Mouse (Mus musculus) midbrain, embryonic 11.5 days (tissue): ENCODE data around the gene Kcns1. TPM values are rescaled to one million over a fixed set of nuclear protein-coding genes. Genes with fewer than 3 reads are reported as not detected.

Source experiments
- ATAC-seq: fragments of 200-750 bp; cut with Nextera tagmentation; 2 replicates; pipeline ENCODE4 v1.8.0; 2017; ENCODE audit warnings: moderate TSS enrichment, moderate library complexity; ENCODE audit not compliant: low FRiP score
- DNase-seq: peaks from one replicate; pipeline ENCODE4 v3.0.0; 2015; ENCODE audit warnings: low spot score; ENCODE audit errors: missing footprints
- H3K27ac ChIP-seq: fragments of 300-500 bp; sonication (generic); 2 replicates; pipeline ENCODE4 v1.5.1; 2014; ENCODE audit warnings: low read depth, low read length
- H3K27me3 ChIP-seq: fragments of 300-500 bp; sonication (generic); 2 replicates; pipeline ENCODE4 v1.6.1; 2014; ENCODE audit warnings: mild to moderate bottlenecking, low read length, moderate library complexity, mixed read lengths; ENCODE audit not compliant: control insufficient read depth, insufficient read depth
- H3K36me3 ChIP-seq: fragments of 300-500 bp; sonication (generic); 2 replicates; pipeline ENCODE4 v1.6.1; 2014; ENCODE audit warnings: mild to moderate bottlenecking, low read length, moderate library complexity, mixed read lengths; ENCODE audit not compliant: control insufficient read depth, insufficient read depth
- H3K4me1 ChIP-seq: fragments of 300-500 bp; sonication (generic); 2 replicates; pipeline ENCODE4 v1.6.1; 2014; ENCODE audit warnings: low read length; ENCODE audit not compliant: control insufficient read depth, insufficient read depth
- H3K4me2 ChIP-seq: fragments of 300-500 bp; sonication (generic); 2 replicates; pipeline ENCODE4 v1.6.1; 2014; ENCODE audit warnings: mild to moderate bottlenecking, moderate library complexity
- H3K4me3 ChIP-seq: fragments of 300-500 bp; sonication (generic); 2 replicates; pipeline ENCODE4 v1.5.1; 2014; ENCODE audit warnings: low read depth, low read length
- H3K9ac ChIP-seq: fragments of 300-500 bp; sonication (generic); 2 replicates; pipeline ENCODE4 v1.6.1; 2014; ENCODE audit warnings: low read length
- H3K9me3 ChIP-seq: fragments of 300-500 bp; sonication (generic); 2 replicates; pipeline ENCODE4 v1.6.1; 2016; ENCODE audit warnings: low read length; ENCODE audit not compliant: control insufficient read depth
- WGBS: fragments of 180-500 bp; shearing (Covaris S2); extraction: QIAGEN DNeasy Blood & Tissue Kit; methylation state at CpG from one replicate; pipeline ENCODE4 v1.1.7; 2014; 5-methylcytosine and 5-hydroxymethylcytosine counted together
- polyA plus RNA-seq: library from polyadenylated mRNA; unstranded; fragments of >200 nt; fragmentation: Nextera tagmentation; extraction: Ambion mirVana; gene quantifications from 2 replicates; pipeline ENCODE4 v1.2.1, GENCODE M21; 2014

Gene Kcns1
- polyA plus RNA-seq, 1 experiment from 2014 or later: 0.07 TPM

- Histone ChIP-seq H3K36me3 (0 out of 2 replicates have a peak, but pooled peaks cover 3% of the 10 kb centered on the region), H3K9me3 (no peaks in the 10 kb centered on the region), H3K9ac (no peak overlapping the region), H3K4me2 (no peak overlapping the region), H3K4me3 (no peak overlapping the region), H3K4me1 (no peaks in the 10 kb centered on the region), H3K27ac (no peak overlapping the region), H3K27me3 (no peaks in the 10 kb centered on the region)
- WGBS: 96% methylated on average over 6 of the region's 6 CpGs
- DNase-seq (no peak), ATAC-seq (no peak)
Observed at GRCm38 (mm10) chr2:164119503-164119902, 51.4 kb downstream of the Kcns1 start.

- H3K9me3 ChIP-seq: no peaks in the 10 kb centered on the region
- no peak overlapping the region for H3K4me3 ChIP-seq
- 90% methylated on average over 10 of the region's 10 CpGs for WGBS
- no peak overlapping the region for H3K4me2 ChIP-seq
- H3K36me3 ChIP-seq: 0 out of 2 replicates have a peak, but pooled peaks cover 3% of the 10 kb centered on the region
- no peak for ATAC-seq
- H3K9ac ChIP-seq: no peak overlapping the region
- no peak for DNase-seq
- no peak overlapping the region for H3K27ac ChIP-seq
- no peaks in the 10 kb centered on the region for H3K27me3 ChIP-seq
- no peaks in the 10 kb centered on the region for H3K4me1 ChIP-seq
Observed at GRCm38 (mm10) chr2:164115531-164115930, 55.4 kb downstream of the Kcns1 start.

- no peaks in the 10 kb centered on the region for H3K27me3 ChIP-seq
- no peak overlapping the region for H3K4me2 ChIP-seq
- ATAC-seq (no peak), DNase-seq (no peak)
- 91% methylated on average over 6 of the region's 6 CpGs for WGBS
- no peak overlapping the region for H3K4me3 ChIP-seq
- 0 out of 2 replicates have a peak, but pooled peaks cover 3% of the 10 kb centered on the region for H3K36me3 ChIP-seq
- H3K27ac ChIP-seq: no peak overlapping the region
- H3K4me1 ChIP-seq: no peaks in the 10 kb centered on the region
- no peaks in the 10 kb centered on the region for H3K9me3 ChIP-seq
- no peak overlapping the region for H3K9ac ChIP-seq
Observed at GRCm38 (mm10) chr2:164114051-164114450, 56.9 kb downstream of the Kcns1 start.

Other genes starting within 250 kb of the Kcns1 start
- gene Ywhab, start 176.2 kb downstream of the Kcns1 start, polyA plus RNA-seq: 352 and 354 TPM in 2 replicates
- gene Pabpc1l, start 145.7 kb downstream of the Kcns1 start, polyA plus RNA-seq: 0.51 and 1.1 TPM in 2 replicates
- gene Stk4, start 100.8 kb downstream of the Kcns1 start, polyA plus RNA-seq: 33.2 and 36.7 TPM in 2 replicates
- gene Tomm34, start 99.9 kb downstream of the Kcns1 start, polyA plus RNA-seq: 48.2 and 50.0 TPM in 2 replicates
- not detected in 2 replicates for gene Wfdc5, start 11.6 kb upstream of the Kcns1 start, polyA plus RNA-seq
- not detected in 2 replicates for gene Wfdc12, start 19.5 kb upstream of the Kcns1 start, polyA plus RNA-seq
- gene Wfdc15a, start 29.0 kb upstream of the Kcns1 start, polyA plus RNA-seq: not detected in 2 replicates
- not detected in 2 replicates for gene Wfdc15b, start 50.5 kb upstream of the Kcns1 start, polyA plus RNA-seq
- gene Svs2, start 67.4 kb upstream of the Kcns1 start, polyA plus RNA-seq: not detected in 2 replicates
- not detected in 2 replicates for gene Svs3b, start 85.5 kb upstream of the Kcns1 start, polyA plus RNA-seq
- not detected in 2 replicates for gene Svs4, start 107.3 kb upstream of the Kcns1 start, polyA plus RNA-seq
- not detected in 2 replicates for gene Svs3a, start 118.2 kb upstream of the Kcns1 start, polyA plus RNA-seq
- not detected in 2 replicates for gene Svs6, start 145.6 kb upstream of the Kcns1 start, polyA plus RNA-seq
- not detected in 2 replicates for gene Svs5, start 161.6 kb upstream of the Kcns1 start, polyA plus RNA-seq
- 0.37 and 0.52 TPM in 2 replicates for gene Slpi, start 218.0 kb upstream of the Kcns1 start, polyA plus RNA-seq
- gene Rbpjl, start 232.0 kb upstream of the Kcns1 start, polyA plus RNA-seq: not detected in 2 replicates
- 0.10 and 0.23 TPM in 2 replicates for gene Matn4, start 234.0 kb upstream of the Kcns1 start, polyA plus RNA-seq